Mouse (Mus musculus): ENCODE data around the gene Plcd1. TPM values are rescaled to one million over a fixed set of nuclear protein-coding genes. Genes with fewer than 3 reads are reported as not detected.

Gene Plcd1
- polyA plus RNA-seq, 1 experiment from 2014 or later, result 23.8 TPM

DNA sequence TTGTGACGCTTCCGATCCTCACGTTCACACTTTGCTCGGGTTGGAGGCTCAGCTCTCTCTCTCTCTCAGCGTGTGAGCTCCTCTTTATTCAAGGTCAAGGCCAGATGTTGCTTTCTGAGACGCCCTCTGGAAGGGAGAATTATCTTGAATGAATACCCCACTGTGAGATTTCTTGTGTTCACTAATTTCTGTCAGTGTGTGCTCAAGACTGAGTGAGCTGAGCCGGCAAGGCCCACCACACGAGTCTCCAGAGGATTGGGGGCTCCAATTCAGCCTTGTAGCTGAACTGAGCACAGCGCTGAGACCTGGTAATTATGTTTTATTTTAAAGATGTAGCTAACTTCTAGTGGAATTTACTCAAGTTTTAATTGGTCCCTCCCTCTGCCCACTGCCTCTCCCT is 60.8 kb downstream of the Plcd1 start:
- no peak overlapping the region for H3K9ac ChIP-seq (ENCODE audit: low read length)
- H3K27ac ChIP-seq (ENCODE audit: low read length), result 0 out of 2 replicates have a peak overlapping the region, but pooled peaks have one; percentile 13
- no peaks in the 10 kb centered on the region for H3K27me3 ChIP-seq (ENCODE audit: control insufficient read depth, insufficient read depth, low read length)
- H3K36me3 ChIP-seq (ENCODE audit: control insufficient read depth, insufficient read depth), result peaks cover 16% of the 10 kb centered on the region
- H3K4me1 ChIP-seq (ENCODE audit: control insufficient read depth, insufficient read depth, low read length), result peaks cover 16% of the 10 kb centered on the region
- 66% methylated on average over 9 of the region's 9 CpGs for WGBS
- no peak overlapping the region for H3K4me3 ChIP-seq (ENCODE audit: low read length)
- H3K4me2 ChIP-seq (ENCODE audit: low read depth, low read length), result no peak overlapping the region
- no peak for ATAC-seq (replicated peaks; ENCODE audit: extremely low read depth, insufficient read depth, low FRiP score)
- H3K9me3 ChIP-seq (replicated peaks; ENCODE audit: control insufficient read depth, low read length), result no peaks in the 10 kb centered on the region

DNA sequence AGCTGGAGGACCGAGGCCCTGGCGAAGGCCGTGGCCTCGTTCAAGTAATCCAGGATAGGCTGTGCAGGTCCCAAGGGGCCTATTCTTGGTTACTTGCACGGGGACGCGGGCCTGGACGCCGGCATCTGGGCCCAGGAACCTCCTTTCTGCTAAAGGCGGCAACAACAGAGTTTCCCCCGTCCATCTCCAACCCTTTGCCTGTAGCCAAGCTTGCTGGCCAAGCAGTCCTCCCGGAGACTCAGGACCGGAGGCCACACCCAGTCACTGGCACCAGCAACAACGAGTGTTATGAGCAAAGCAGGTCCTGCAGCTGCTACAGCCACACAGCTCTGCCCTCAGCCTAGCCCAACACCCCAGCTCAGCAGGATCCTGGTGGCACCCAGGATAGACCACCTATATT is 61.5 kb downstream of the Plcd1 start:
- H3K9me3 ChIP-seq (replicated peaks; ENCODE audit: control insufficient read depth, low read length), result no peaks in the 10 kb centered on the region
- ATAC-seq (replicated peaks; ENCODE audit: extremely low read depth, insufficient read depth, low FRiP score), result 0 out of 2 replicates have a peak, but pooled peaks have one; percentile 22
- H3K4me3 ChIP-seq (ENCODE audit: low read length), result no peak overlapping the region
- no peaks in the 10 kb centered on the region for H3K27me3 ChIP-seq (ENCODE audit: control insufficient read depth, insufficient read depth, low read length)
- peak overlapping the region; percentile 30; the same call in 1 of the 2 replicates for H3K27ac ChIP-seq (ENCODE audit: low read length)
- WGBS, result 71% methylated on average over 14 of the region's 14 CpGs
- H3K4me2 ChIP-seq (ENCODE audit: low read depth, low read length), result no peak overlapping the region
- H3K36me3 ChIP-seq (ENCODE audit: control insufficient read depth, insufficient read depth), result peaks cover 13% of the 10 kb centered on the region
- H3K4me1 ChIP-seq (ENCODE audit: control insufficient read depth, insufficient read depth, low read length), result peaks cover 15% of the 10 kb centered on the region
- no peak overlapping the region for H3K9ac ChIP-seq (ENCODE audit: low read length)

DNA sequence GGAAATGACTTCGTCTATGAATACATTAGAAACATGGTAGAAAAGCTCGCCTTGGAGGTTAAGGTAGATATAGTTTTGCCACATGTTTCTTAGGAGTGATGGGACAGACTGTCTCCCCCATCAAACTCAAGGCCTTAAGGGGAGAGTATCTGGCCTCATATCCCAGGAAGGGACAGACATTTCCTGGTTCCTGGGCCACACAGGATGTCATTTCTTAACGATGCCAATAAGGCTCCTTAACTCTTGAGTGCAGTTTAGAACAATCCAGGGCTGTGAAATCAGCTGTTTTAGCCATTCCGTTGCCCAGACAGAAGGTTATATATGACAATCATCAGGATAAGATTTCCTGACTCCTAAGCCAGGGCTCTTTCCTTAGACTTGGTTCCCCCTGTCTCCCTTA is 62.3 kb downstream of the Plcd1 start:
- no peak overlapping the region for H3K4me3 ChIP-seq (ENCODE audit: low read length)
- no peak overlapping the region for H3K4me2 ChIP-seq (ENCODE audit: low read depth, low read length)
- peaks cover 11% of the 10 kb centered on the region; the same call in 1 of the 2 replicates for H3K4me1 ChIP-seq (ENCODE audit: control insufficient read depth, insufficient read depth, low read length)
- 83% methylated on average over 4 of the region's 4 CpGs for WGBS
- H3K27me3 ChIP-seq (ENCODE audit: control insufficient read depth, insufficient read depth, low read length), result no peaks in the 10 kb centered on the region
- ATAC-seq (replicated peaks; ENCODE audit: extremely low read depth, insufficient read depth, low FRiP score), result no peak
- peaks cover 13% of the 10 kb centered on the region for H3K36me3 ChIP-seq (ENCODE audit: control insufficient read depth, insufficient read depth)
- H3K9ac ChIP-seq (ENCODE audit: low read length), result no peak overlapping the region
- H3K9me3 ChIP-seq (replicated peaks; ENCODE audit: control insufficient read depth, low read length), result no peaks in the 10 kb centered on the region
- H3K27ac ChIP-seq (ENCODE audit: low read length), result no peak overlapping the region

DNA sequence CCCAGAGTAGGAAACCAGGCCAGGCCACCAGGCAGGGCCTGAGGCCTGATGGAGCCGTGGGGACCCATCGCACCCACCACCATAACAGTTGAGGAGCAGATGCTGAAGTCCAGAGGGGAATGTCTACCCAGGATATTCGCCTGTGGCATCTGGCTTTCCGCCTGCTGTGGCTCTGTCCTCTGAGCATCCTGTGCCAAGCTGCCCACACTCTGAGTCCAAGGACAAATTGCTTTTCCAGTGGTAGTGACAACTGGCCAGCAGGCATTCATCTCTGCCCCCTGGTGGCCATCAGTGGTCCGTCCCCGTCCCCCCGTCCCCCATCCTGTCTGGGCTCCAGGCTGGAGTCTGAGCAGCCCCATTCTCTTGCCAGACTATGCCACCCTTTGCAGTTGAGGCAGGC is 63.7 kb downstream of the Plcd1 start:
- no peaks in the 10 kb centered on the region for H3K9me3 ChIP-seq (replicated peaks; ENCODE audit: control insufficient read depth, low read length)
- no peak overlapping the region for H3K4me2 ChIP-seq (ENCODE audit: low read depth, low read length)
- H3K27me3 ChIP-seq (ENCODE audit: control insufficient read depth, insufficient read depth, low read length), result no peaks in the 10 kb centered on the region
- H3K9ac ChIP-seq (ENCODE audit: low read length), result no peak overlapping the region
- H3K4me1 ChIP-seq (ENCODE audit: control insufficient read depth, insufficient read depth, low read length), result peaks cover 6% of the 10 kb centered on the region; the same call in 1 of the 2 replicates
- peaks cover 11% of the 10 kb centered on the region for H3K36me3 ChIP-seq (ENCODE audit: control insufficient read depth, insufficient read depth)
- WGBS, result 55% methylated on average over 7 of the region's 7 CpGs
- peak; percentile 47; the same call in 1 of the 2 replicates for ATAC-seq (replicated peaks; ENCODE audit: extremely low read depth, insufficient read depth, low FRiP score)
- H3K27ac ChIP-seq (ENCODE audit: low read length), result no peak overlapping the region
- H3K4me3 ChIP-seq (ENCODE audit: low read length), result no peak overlapping the region

DNA sequence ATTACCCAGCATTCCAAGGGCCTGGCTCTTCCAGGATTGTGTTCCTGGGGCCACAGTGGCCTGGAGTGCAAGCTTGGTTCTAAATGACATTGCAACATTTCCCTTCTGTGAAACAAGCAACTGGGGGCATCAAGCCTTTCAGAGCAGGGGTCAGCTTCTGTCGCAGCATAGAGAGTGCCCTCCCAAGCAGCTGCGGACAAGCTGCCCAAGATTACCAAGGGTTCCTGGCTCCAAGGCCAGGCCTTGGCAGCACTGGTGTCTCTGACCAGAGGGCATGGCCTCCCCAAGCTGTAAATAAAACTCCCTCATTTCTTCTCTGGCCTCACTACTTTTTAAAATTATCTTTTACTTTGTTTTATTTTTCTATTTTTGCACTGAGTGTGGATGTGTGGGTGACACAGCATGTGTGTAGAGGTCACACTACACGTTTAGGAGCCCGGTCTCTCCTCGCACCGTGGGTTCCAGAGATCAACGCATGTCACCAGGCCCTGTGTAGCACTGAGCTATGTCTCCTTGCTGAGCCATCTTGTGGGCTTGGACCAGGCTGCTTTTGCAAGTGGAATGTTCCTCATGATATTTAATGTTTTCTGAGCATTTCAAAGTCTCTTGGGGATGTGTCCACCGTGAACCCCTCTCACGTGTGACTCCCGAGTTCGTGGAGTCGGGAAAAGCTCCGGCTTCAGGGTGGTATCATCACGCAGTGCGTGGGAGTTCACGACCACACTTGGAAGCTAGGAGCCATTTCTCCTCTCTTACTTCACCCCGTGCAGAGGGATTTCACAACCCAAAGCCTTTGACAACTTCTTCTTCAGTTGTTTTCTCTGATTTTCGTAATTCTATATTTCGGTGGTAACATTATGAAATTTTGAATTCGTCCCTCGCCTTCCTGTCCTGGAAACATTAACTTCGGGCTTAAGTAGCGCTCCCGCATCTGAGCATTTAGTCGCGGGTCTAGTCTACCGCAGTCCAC is 64.8 kb downstream of the Plcd1 start:
- Histone ChIP-seq H3K4me1 (ENCODE audit: control insufficient read depth, insufficient read depth, low read length) (peaks cover 6% of the 10 kb centered on the region; the same call in 1 of the 2 replicates), H3K9ac (ENCODE audit: low read length) (no peak overlapping the region), H3K36me3 (ENCODE audit: control insufficient read depth, insufficient read depth) (peaks cover 10% of the 10 kb centered on the region), H3K9me3 (replicated peaks; ENCODE audit: control insufficient read depth, low read length) (no peaks in the 10 kb centered on the region), H3K27me3 (ENCODE audit: control insufficient read depth, insufficient read depth, low read length) (no peaks in the 10 kb centered on the region), H3K27ac (ENCODE audit: low read length) (no peak overlapping the region), H3K4me3 (ENCODE audit: low read length) (no peak overlapping the region), H3K4me2 (ENCODE audit: low read depth, low read length) (no peak overlapping the region)
- WGBS, result 92% methylated on average over 27 of the region's 27 CpGs
- no peak for ATAC-seq (replicated peaks; ENCODE audit: extremely low read depth, insufficient read depth, low FRiP score)

DNA sequence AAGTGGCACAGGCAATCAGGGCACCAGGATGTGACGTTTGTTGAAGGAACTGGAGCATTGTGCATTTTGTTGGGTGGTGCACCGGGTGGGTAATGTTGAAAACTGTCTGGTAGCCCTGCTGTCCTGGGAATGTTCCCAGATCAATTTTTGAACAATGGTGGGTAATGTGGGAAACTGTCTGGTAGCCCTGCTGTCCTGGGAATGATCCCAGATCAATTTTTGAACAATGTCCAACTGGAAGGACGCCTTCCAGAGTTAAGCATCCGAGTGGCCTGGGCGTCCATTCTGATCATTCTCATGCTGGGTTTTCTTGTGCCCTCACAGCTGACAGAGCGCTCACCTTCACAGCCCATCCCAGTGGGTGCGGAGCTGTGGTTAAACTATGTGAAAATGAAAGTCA is 66.0 kb downstream of the Plcd1 start:
- Histone ChIP-seq H3K9ac (ENCODE audit: low read length) (no peak overlapping the region), H3K4me3 (ENCODE audit: low read length) (no peak overlapping the region), H3K27me3 (ENCODE audit: control insufficient read depth, insufficient read depth, low read length) (no peaks in the 10 kb centered on the region), H3K9me3 (replicated peaks; ENCODE audit: control insufficient read depth, low read length) (no peaks in the 10 kb centered on the region), H3K4me1 (ENCODE audit: control insufficient read depth, insufficient read depth, low read length) (peaks cover 5% of the 10 kb centered on the region; the same call in 1 of the 2 replicates), H3K4me2 (ENCODE audit: low read depth, low read length) (no peak overlapping the region), H3K27ac (ENCODE audit: low read length) (no peak overlapping the region), H3K36me3 (ENCODE audit: control insufficient read depth, insufficient read depth) (peaks cover 10% of the 10 kb centered on the region)
- WGBS, result 88% methylated on average over 7 of the region's 7 CpGs
- no peak for ATAC-seq (replicated peaks; ENCODE audit: extremely low read depth, insufficient read depth, low FRiP score)

DNA sequence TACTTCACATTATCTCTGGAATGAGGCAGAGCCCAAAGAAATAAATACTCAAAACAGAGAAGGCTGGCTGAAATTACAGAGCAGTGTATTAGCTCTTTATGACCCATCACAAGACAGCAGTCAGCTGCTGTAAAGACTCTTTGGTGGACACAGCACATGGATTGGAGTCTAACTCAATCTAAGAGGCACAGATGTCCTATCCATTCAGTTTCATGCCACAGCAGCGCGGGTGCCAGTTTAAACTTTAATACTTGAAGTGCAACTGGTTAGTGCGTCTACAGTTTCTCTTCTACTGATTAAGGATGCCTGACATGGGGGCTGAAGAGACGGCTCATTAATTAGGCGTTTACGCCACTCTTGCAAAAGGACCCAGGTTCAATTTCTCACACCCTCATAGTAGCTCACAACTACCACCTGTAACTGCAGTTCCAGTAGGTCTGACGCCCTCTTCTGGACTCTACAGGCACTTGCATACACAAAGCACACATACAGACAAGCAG is 67.4 kb downstream of the Plcd1 start:
- WGBS, result 90% methylated on average over 7 of the region's 7 CpGs
- peaks cover 10% of the 10 kb centered on the region for H3K36me3 ChIP-seq (ENCODE audit: control insufficient read depth, insufficient read depth)
- no peak for ATAC-seq (replicated peaks; ENCODE audit: extremely low read depth, insufficient read depth, low FRiP score)
- no peak overlapping the region for H3K4me2 ChIP-seq (ENCODE audit: low read depth, low read length)
- H3K27me3 ChIP-seq (ENCODE audit: control insufficient read depth, insufficient read depth, low read length), result no peaks in the 10 kb centered on the region
- H3K9me3 ChIP-seq (replicated peaks; ENCODE audit: control insufficient read depth, low read length), result no peaks in the 10 kb centered on the region
- no peak overlapping the region for H3K4me3 ChIP-seq (ENCODE audit: low read length)
- H3K9ac ChIP-seq (ENCODE audit: low read length), result no peak overlapping the region
- H3K4me1 ChIP-seq (ENCODE audit: control insufficient read depth, insufficient read depth, low read length), result no peaks in the 10 kb centered on the region
- H3K27ac ChIP-seq (ENCODE audit: low read length), result no peak overlapping the region

DNA sequence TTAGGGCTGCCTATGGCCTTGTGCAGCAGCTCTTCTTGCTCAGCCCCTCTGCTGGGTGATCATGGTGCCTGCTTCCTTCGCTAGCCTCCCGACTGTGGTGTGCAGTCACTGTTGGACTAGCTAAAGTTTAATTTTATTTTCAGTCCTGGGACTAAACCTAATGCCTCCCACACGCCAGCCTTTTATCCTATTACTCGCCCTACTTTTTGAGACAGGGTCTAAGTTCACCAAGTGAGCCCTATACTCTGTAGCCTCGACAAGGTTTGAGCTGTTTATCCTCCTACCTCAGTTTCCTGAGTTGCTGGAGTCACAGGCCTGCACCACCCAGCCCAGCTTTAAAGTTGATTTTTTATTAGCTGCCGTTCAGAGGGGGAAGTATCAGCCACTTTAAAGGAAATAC is 68.0 kb downstream of the Plcd1 start:
- H3K27me3 ChIP-seq (ENCODE audit: control insufficient read depth, insufficient read depth, low read length), result no peaks in the 10 kb centered on the region
- no peaks in the 10 kb centered on the region for H3K9me3 ChIP-seq (replicated peaks; ENCODE audit: control insufficient read depth, low read length)
- no peak overlapping the region for H3K4me2 ChIP-seq (ENCODE audit: low read depth, low read length)
- no peak overlapping the region for H3K9ac ChIP-seq (ENCODE audit: low read length)
- peaks cover 4% of the 10 kb centered on the region for H3K36me3 ChIP-seq (ENCODE audit: control insufficient read depth, insufficient read depth)
- ATAC-seq (replicated peaks; ENCODE audit: extremely low read depth, insufficient read depth, low FRiP score), result no peak
- 77% methylated on average over 6 of the region's 6 CpGs for WGBS
- H3K4me1 ChIP-seq (ENCODE audit: control insufficient read depth, insufficient read depth, low read length), result no peaks in the 10 kb centered on the region
- H3K4me3 ChIP-seq (ENCODE audit: low read length), result no peak overlapping the region
- no peak overlapping the region for H3K27ac ChIP-seq (ENCODE audit: low read length)

DNA sequence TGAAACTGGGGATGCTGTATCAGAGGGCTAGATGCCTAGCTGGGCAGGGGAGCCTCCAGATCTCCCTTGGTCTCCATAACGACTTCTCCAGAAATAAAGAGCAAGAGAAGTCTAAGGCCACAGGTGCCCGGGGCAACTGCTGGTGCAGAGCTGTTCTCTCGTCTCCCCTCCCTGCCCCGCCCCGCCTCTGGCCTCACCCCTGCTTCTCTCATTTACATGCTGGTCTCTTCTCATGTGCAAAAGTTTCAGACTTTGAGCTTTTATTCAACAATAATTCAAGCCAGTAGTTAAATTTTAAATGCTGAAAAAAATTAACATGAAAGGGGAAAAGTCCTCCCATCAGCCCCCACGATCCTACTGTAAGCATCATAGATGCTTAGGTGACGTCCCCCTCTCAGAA is 71.6 kb downstream of the Plcd1 start:
- no peak overlapping the region for H3K4me3 ChIP-seq (ENCODE audit: low read length)
- no peak overlapping the region for H3K27ac ChIP-seq (ENCODE audit: low read length)
- no peak overlapping the region for H3K4me2 ChIP-seq (ENCODE audit: low read depth, low read length)
- no peak overlapping the region for H3K9ac ChIP-seq (ENCODE audit: low read length)
- 83% methylated on average over 7 of the region's 7 CpGs for WGBS
- no peak for ATAC-seq (replicated peaks; ENCODE audit: extremely low read depth, insufficient read depth, low FRiP score)
- no peaks in the 10 kb centered on the region for H3K9me3 ChIP-seq (replicated peaks; ENCODE audit: control insufficient read depth, low read length)
- no peaks in the 10 kb centered on the region for H3K4me1 ChIP-seq (ENCODE audit: control insufficient read depth, insufficient read depth, low read length)
- H3K27me3 ChIP-seq (ENCODE audit: control insufficient read depth, insufficient read depth, low read length), result no peaks in the 10 kb centered on the region
- 0 out of 2 replicates have a peak, but pooled peaks cover 6% of the 10 kb centered on the region for H3K36me3 ChIP-seq (ENCODE audit: control insufficient read depth, insufficient read depth)

All from heart, embryonic 16.5 days (tissue).